Mouse (Mus musculus) heart, embryonic 16.5 days (tissue): ENCODE data around the gene Tmem91. TPM values are rescaled to one million over a fixed set of nuclear protein-coding genes. Genes with fewer than 3 reads are reported as not detected.

Experiments
- ATAC-seq: fragments of 200-750 bp; cut with Nextera tagmentation; replicated peaks from 2 replicates; pipeline ENCODE4 v1.8.0; 2017; ENCODE audit warnings: moderate number of reproducible peaks; ENCODE audit not compliant: insufficient read depth, low FRiP score; ENCODE audit errors: extremely low read depth
- H3K27ac ChIP-seq: fragments of 300-500 bp; sonication (generic); 2 replicates; pipeline ENCODE4 v1.5.1; 2014; ENCODE audit warnings: mild to moderate bottlenecking, low read length, control low read depth, moderate library complexity
- H3K27me3 ChIP-seq: fragments of 300-500 bp; sonication (generic); 2 replicates; pipeline ENCODE4 v1.6.1; 2014; ENCODE audit warnings: low read length, mixed read lengths; ENCODE audit not compliant: control insufficient read depth, insufficient read depth
- H3K36me3 ChIP-seq: fragments of 300-500 bp; sonication (generic); 2 replicates; pipeline ENCODE4 v1.6.1; 2014; ENCODE audit not compliant: control insufficient read depth, insufficient read depth
- H3K4me1 ChIP-seq: fragments of 300-500 bp; sonication (generic); 2 replicates; pipeline ENCODE4 v1.6.1; 2014; ENCODE audit warnings: low read length, mixed read lengths; ENCODE audit not compliant: control insufficient read depth, insufficient read depth
- H3K4me2 ChIP-seq: fragments of 300-500 bp; sonication (generic); 2 replicates; pipeline ENCODE4 v1.6.1; 2014; ENCODE audit warnings: low read depth, mild to moderate bottlenecking, control low read depth, low read length
- H3K4me3 ChIP-seq: fragments of 300-500 bp; sonication (generic); 2 replicates; pipeline ENCODE4 v1.5.1; 2014; ENCODE audit warnings: mild to moderate bottlenecking, control low read depth, low read length
- H3K9ac ChIP-seq: fragments of 300-500 bp; sonication (generic); 2 replicates; pipeline ENCODE4 v1.6.1; 2014; ENCODE audit warnings: low read length, control low read depth
- H3K9me3 ChIP-seq: fragments of 300-500 bp; sonication (generic); replicated peaks from 2 replicates; pipeline ENCODE4 v1.6.1; 2016; ENCODE audit warnings: low read length; ENCODE audit not compliant: control insufficient read depth
- WGBS: fragments of 180-500 bp; shearing (Covaris S2); extraction: QIAGEN DNeasy Blood & Tissue Kit; methylation state at CpG from one replicate; pipeline ENCODE4 v1.1.7; 2014; 5-methylcytosine and 5-hydroxymethylcytosine counted together
- polyA plus RNA-seq: library from polyadenylated mRNA; unstranded; fragments of >200 nt; fragmentation: Nextera tagmentation; extraction: Ambion mirVana; gene quantifications from 2 replicates; pipeline ENCODE4 v1.2.1, GENCODE M21; 2015

The Tmem91 gene
- polyA plus RNA-seq, 1 experiment from 2014 or later = 2.2 TPM

DNA sequence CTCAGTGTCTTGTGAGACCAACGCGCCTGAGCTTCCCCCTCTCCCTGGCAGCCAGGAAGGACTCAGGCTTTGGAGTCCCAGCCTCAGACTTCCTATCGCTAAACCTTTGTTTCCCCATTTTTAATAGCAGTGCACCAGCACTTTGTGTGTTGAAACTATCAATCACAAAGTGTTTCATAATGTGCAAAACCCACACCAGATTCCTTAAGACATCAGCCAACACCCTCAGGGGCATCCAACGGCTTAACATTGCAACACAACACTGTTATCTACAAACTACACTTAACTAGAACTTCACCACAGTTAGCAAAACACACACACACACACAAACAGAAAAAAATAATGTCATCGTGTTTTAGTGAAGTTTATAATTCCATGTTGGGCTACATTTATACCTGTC, 25.1 kb downstream of the Tmem91 start:
- Histone ChIP-seq H3K27me3 (no peaks in the 10 kb centered on the region), H3K27ac (no peak overlapping the region), H3K36me3 (no peaks in the 10 kb centered on the region), H3K4me3 (no peak overlapping the region), H3K4me1 (no peaks in the 10 kb centered on the region), H3K4me2 (no peak overlapping the region), H3K9ac (no peak overlapping the region), H3K9me3 (no peaks in the 10 kb centered on the region)
- 62% methylated on average over 5 of the region's 5 CpGs for WGBS
- no peak for ATAC-seq

GRCm38 (mm10) chr7:25647574-25648123, 27.3 kb downstream of the Tmem91 start:
- peak; percentile 59 for ATAC-seq
- H3K4me2 ChIP-seq = no peak overlapping the region
- peaks cover 3% of the 10 kb centered on the region; the same call in 1 of the 2 replicates for H3K4me1 ChIP-seq
- no peak overlapping the region for H3K4me3 ChIP-seq
- H3K9me3 ChIP-seq = no peaks in the 10 kb centered on the region
- WGBS = 48% methylated on average over 5 of the region's 5 CpGs
- no peaks in the 10 kb centered on the region for H3K36me3 ChIP-seq
- H3K27ac ChIP-seq = peak overlapping the region; percentile 62; the same call in 1 of the 2 replicates
- no peak overlapping the region for H3K9ac ChIP-seq
- no peaks in the 10 kb centered on the region for H3K27me3 ChIP-seq

DNA sequence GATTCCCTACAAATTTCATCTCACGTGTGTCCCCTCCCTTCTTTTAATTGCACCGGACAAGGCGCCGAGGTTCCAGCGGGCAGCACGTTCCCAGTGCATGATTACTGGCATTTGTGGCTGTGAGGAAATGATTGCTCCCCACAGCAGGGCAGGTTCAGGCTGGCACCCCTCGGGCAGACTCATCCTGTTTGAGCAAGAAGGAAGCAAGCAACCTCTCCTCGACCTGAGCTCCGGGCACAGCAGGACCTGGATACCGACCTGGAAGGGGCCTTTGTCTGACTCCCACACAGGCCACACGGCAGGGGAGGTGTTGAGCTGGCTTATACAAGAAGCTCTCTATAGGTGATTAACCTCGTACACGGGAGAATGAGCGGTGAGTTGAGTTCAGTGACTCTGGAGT, 29.9 kb downstream of the Tmem91 start:
- no peak overlapping the region for H3K9ac ChIP-seq
- H3K4me3 ChIP-seq = no peak overlapping the region
- peaks cover 4% of the 10 kb centered on the region; the same call in 1 of the 2 replicates for H3K36me3 ChIP-seq
- H3K4me2 ChIP-seq = no peak overlapping the region
- H3K9me3 ChIP-seq = no peaks in the 10 kb centered on the region
- peaks cover 3% of the 10 kb centered on the region; the same call in 1 of the 2 replicates for H3K4me1 ChIP-seq
- no peak overlapping the region for H3K27ac ChIP-seq
- ATAC-seq = no peak
- 64% methylated on average over 14 of the region's 14 CpGs for WGBS
- no peaks in the 10 kb centered on the region for H3K27me3 ChIP-seq

DNA sequence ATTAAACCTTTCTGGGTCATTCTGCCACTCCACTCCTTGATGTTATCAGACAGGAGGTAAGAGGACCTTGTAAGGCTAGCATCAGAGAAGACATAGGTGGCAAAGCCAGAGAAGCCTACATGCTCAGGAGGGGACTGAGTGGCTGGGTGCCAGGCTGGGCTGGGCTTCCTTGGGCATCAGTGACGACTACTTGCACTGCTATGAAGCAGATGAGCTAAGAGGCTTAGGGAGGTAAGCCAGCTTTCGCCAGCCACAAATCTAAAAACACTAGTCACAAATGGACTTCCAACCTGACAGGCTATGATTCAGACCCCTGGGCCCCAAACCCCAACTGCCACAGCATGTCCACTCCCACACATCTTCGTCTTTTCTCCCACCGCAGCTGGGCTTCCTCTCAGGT, 30.3 kb downstream of the Tmem91 start:
- no peak overlapping the region for H3K27ac ChIP-seq
- 68% methylated on average over 4 of the region's 4 CpGs for WGBS
- H3K4me2 ChIP-seq = no peak overlapping the region
- H3K9ac ChIP-seq = no peak overlapping the region
- H3K27me3 ChIP-seq = no peaks in the 10 kb centered on the region
- H3K4me3 ChIP-seq = no peak overlapping the region
- H3K4me1 ChIP-seq = peaks cover 3% of the 10 kb centered on the region; the same call in 1 of the 2 replicates
- peaks cover 4% of the 10 kb centered on the region; the same call in 1 of the 2 replicates for H3K36me3 ChIP-seq
- ATAC-seq = no peak
- no peaks in the 10 kb centered on the region for H3K9me3 ChIP-seq

DNA sequence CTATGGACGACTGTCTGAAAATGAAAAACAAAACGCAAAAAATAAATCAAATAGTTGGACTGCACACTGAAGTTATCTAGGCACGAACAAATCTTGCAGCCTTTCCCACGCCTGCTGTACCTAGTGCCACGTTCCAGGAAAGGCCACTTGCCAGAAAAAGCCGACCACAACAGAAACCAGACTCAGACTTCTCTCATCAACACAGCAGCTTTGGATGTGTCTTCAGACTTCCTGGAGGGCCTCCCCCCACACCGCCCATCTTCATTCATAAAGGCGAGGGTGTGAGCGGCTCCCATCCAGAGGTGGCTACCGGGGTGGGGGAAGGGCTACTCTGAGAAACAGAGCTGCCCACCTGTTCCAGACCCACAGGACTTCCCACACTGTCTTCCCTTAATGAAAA, 30.8 kb downstream of the Tmem91 start:
- H3K4me1 ChIP-seq = peaks cover 3% of the 10 kb centered on the region; the same call in 1 of the 2 replicates
- 50% methylated on average over 10 of the region's 10 CpGs for WGBS
- no peak overlapping the region for H3K4me2 ChIP-seq
- no peaks in the 10 kb centered on the region for H3K9me3 ChIP-seq
- no peaks in the 10 kb centered on the region for H3K27me3 ChIP-seq
- H3K4me3 ChIP-seq = no peak overlapping the region
- 0 out of 2 replicates have a peak, but pooled peaks have one; percentile 15 for ATAC-seq
- no peak overlapping the region for H3K27ac ChIP-seq
- H3K9ac ChIP-seq = no peak overlapping the region
- peaks cover 4% of the 10 kb centered on the region; the same call in 1 of the 2 replicates for H3K36me3 ChIP-seq

DNA sequence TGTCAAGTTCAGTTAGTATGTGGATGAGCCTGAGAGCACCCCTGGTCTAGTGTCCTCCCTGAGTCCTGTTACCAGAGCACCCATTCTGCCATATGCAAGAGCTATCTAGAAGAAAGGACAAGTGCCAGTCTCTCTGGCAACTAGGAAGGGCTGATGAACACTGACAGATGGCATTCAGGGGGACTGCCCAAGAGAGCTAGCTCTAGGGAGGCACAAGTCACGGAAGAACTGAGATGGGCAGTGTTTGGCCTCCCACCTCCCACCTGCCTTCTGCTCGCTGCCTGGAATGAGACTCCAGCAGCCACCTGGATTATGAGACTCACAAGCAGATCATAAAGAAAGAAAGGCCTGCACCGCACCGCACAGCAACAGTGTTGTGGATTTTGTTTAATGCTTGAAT, 35.2 kb downstream of the Tmem91 start:
- H3K4me1 ChIP-seq = peaks cover 7% of the 10 kb centered on the region; the same call in 1 of the 2 replicates
- ATAC-seq = no peak
- H3K27ac ChIP-seq = no peak overlapping the region
- peaks cover 4% of the 10 kb centered on the region; the same call in 1 of the 2 replicates for H3K36me3 ChIP-seq
- no peak overlapping the region for H3K4me3 ChIP-seq
- H3K4me2 ChIP-seq = no peak overlapping the region
- WGBS = 94% methylated on average over 4 of the region's 4 CpGs
- H3K9me3 ChIP-seq = no peaks in the 10 kb centered on the region
- H3K9ac ChIP-seq = no peak overlapping the region
- no peaks in the 10 kb centered on the region for H3K27me3 ChIP-seq

DNA sequence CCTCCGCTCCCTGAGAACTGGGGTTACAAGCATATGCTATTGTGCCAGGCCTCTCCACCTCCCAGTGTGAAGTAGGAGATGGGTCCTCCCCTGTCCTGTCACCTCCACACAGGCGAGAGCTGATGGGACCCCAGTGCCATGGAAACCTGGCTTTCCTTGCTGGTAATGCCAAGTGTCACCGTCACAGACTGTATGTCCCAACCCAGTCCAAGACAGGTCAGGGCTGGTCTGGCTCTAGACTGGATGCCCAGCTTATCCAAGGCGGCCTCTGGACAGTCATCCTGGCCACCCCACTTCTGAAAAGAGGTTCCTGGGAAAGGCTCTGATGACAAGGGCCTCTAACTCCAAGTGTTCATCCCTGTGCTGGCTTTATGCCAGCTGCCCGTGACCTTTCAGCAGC, 37.9 kb downstream of the Tmem91 start:
- 79% methylated on average over 5 of the region's 5 CpGs for WGBS
- H3K9me3 ChIP-seq = no peaks in the 10 kb centered on the region
- no peak overlapping the region for H3K4me2 ChIP-seq
- no peaks in the 10 kb centered on the region for H3K27me3 ChIP-seq
- 0 out of 2 replicates have a peak, but pooled peaks cover 4% of the 10 kb centered on the region for H3K4me1 ChIP-seq
- no peak for ATAC-seq
- no peak overlapping the region for H3K27ac ChIP-seq
- peaks cover 4% of the 10 kb centered on the region; the same call in 1 of the 2 replicates for H3K36me3 ChIP-seq
- H3K9ac ChIP-seq = no peak overlapping the region
- no peak overlapping the region for H3K4me3 ChIP-seq

DNA sequence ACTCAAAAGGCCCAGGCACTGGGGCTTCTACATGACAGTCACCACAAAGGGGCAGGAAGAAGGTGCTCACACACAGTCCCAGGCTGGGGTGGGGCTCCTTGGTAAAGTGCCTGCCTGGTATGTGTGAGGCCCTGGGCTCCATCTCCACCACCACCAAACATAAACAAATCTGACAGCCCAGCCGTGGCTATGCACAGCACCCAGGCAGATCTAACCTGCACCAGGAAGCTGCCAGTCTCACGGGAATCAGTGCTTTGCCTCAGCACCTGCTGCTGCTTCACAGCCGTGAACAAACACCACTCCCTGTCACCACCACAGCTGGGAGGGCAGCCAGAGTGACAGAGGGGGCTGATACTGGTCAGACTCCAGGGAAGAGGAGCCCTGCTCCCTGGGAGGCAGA, 38.6 kb downstream of the Tmem91 start:
- Histone ChIP-seq H3K9ac (no peak overlapping the region), H3K4me1 (0 out of 2 replicates have a peak, but pooled peaks cover 4% of the 10 kb centered on the region), H3K27me3 (no peaks in the 10 kb centered on the region), H3K4me2 (no peak overlapping the region), H3K9me3 (no peaks in the 10 kb centered on the region), H3K27ac (no peak overlapping the region), H3K36me3 (peaks cover 6% of the 10 kb centered on the region; the same call in 1 of the 2 replicates), H3K4me3 (no peak overlapping the region)
- whole genome bisulfite sequencing = 23% methylated on average over 3 of the region's 3 CpGs
- ATAC-seq = no peak

- WGBS = 70% methylated on average over 5 of the region's 5 CpGs
- Histone ChIP-seq H3K9me3 (no peaks in the 10 kb centered on the region), H3K27me3 (no peaks in the 10 kb centered on the region), H3K27ac (no peak overlapping the region), H3K9ac (no peak overlapping the region), H3K4me3 (no peak overlapping the region), H3K4me1 (peaks cover 11% of the 10 kb centered on the region), H3K4me2 (no peak overlapping the region), H3K36me3 (peaks cover 2% of the 10 kb centered on the region; the same call in 1 of the 2 replicates)
- no peak for ATAC-seq
Measured at GRCm38 (mm10) chr7:25632679-25633078, 42.3 kb downstream of the Tmem91 start.
